ENCODE assay signal across 8 mouse cellular contexts in the genomic region with DNA sequence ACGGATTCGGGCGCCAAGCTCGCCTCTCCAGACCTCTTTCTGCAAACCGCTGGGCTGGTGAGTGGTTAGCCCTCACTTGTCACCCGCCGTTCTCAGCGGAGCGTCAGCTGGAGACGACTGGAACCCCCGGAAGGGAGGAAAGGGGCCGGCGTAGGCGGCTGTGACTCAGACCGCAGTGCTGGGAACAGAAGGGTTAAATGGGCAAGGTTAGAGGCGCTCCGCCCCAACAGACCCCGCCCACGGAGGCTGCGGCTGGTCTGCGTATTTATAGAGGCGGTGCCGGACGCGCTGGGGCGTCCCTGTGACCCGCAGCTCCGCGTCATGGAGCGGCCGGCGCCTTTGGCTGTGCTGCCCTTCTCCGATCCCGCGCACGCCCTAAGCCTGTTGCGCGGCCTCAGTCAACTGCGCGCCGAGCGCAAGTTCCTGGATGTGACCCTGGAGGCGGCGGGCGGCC. TPM values are rescaled to one million over a fixed set of nuclear protein-coding genes. Genes with fewer than 3 reads are reported as not detected.
A peak's percentile ranks its signal among the peaks of the same experiment; 100 is the strongest.
DNase-seq lines count a peak whose midpoint lies in the region; ATAC-seq and TF ChIP-seq lines count a peak whose summit lies in the region.

A gene (plus strand): TSS at position 182 of the 454 bp plus-strand sequence.

- H3K36me3 ChIP-seq in heart, embryonic 11.5 days (ENCODE audit: control insufficient read depth, insufficient read depth, low read length) = peaks cover 5% of the 10 kb centered on the region
- peaks cover 8% of the 10 kb centered on the region; the same call in 1 of the 2 replicates for H3K36me3 ChIP-seq in kidney, postnatal 0 days (ENCODE audit: insufficient read depth, low read length)
- peaks cover 9% of the 10 kb centered on the region; the same call in 1 of the 2 replicates for H3K36me3 ChIP-seq in liver, embryonic 11.5 days (ENCODE audit: control insufficient read depth, insufficient read depth, low read length)
- H3K36me3 ChIP-seq in stomach, embryonic 14.5 days (ENCODE audit: control insufficient read depth, insufficient read depth, low read length) = peaks cover 6% of the 10 kb centered on the region; the same call in 1 of the 2 replicates

- under 1% methylated on average over 45 of the region's 45 CpGs for WGBS in heart, embryonic 11.5 days (ENCODE audit: insufficient replicate concordance)
- WGBS in kidney, postnatal 0 days = under 1% methylated on average over 29 of the region's 45 CpGs
- under 1% methylated on average over 45 of the region's 45 CpGs for WGBS in liver, embryonic 11.5 days
- WGBS in stomach, embryonic 14.5 days = under 1% methylated on average over 45 of the region's 45 CpGs

- peak; percentile 80 for ATAC-seq in erythroblast, adult 5-6 weeks (replicated peaks; ENCODE audit: low FRiP score, poor library complexity, severe bottlenecking)
- peak; percentile 82 for ATAC-seq in heart, embryonic 11.5 days (replicated peaks; ENCODE audit: insufficient number of reproducible peaks, low FRiP score, low TSS enrichment)
- peak; percentile 86 for ATAC-seq in kidney, postnatal 0 days (replicated peaks; ENCODE audit: low FRiP score, low read depth)
- peak; percentile 88 for ATAC-seq in liver, embryonic 11.5 days (replicated peaks; ENCODE audit: low FRiP score)
- ATAC-seq in stomach, embryonic 14.5 days (ENCODE audit: insufficient number of reproducible peaks, insufficient read depth, low FRiP score, low read depth) = peak; percentile 90

- H3K27me3 ChIP-seq in heart, embryonic 11.5 days (ENCODE audit: control insufficient read depth, insufficient read depth, low read length) = no peaks in the 10 kb centered on the region
- H3K27me3 ChIP-seq in kidney, postnatal 0 days (ENCODE audit: insufficient read depth, low read length) = no peaks in the 10 kb centered on the region
- H3K27me3 ChIP-seq in liver, embryonic 11.5 days (replicated peaks; ENCODE audit: control insufficient read depth, insufficient read depth, low read length) = peaks cover 4% of the 10 kb centered on the region
- H3K27me3 ChIP-seq in stomach, embryonic 14.5 days (ENCODE audit: control insufficient read depth, insufficient read depth, low read length) = no peaks in the 10 kb centered on the region

- TF ChIP-seq CTCF in kidney, postnatal 0 days (IDR thresholded peaks at IDR 0.05; ENCODE audit: low read depth) = no peak

- H3K27ac ChIP-seq in heart, embryonic 11.5 days (ENCODE audit: low read depth, low read length) = peak within 1 kb of the TSS; percentile 96
- peak within 1 kb of the TSS; percentile 93 for H3K27ac ChIP-seq in kidney, postnatal 0 days
- H3K27ac ChIP-seq in liver, embryonic 11.5 days (ENCODE audit: low read depth, low read length) = peak within 1 kb of the TSS; percentile 80
- peak within 1 kb of the TSS; percentile 88 for H3K27ac ChIP-seq in stomach, embryonic 14.5 days (ENCODE audit: low read length)

- H3K4me3 ChIP-seq in heart, embryonic 11.5 days (ENCODE audit: low read depth, low read length) = peak within 1 kb of the TSS; percentile 91
- H3K4me3 ChIP-seq in kidney, postnatal 0 days (replicated peaks; ENCODE audit: low read depth, low read length) = peak within 1 kb of the TSS; percentile 67
- H3K4me3 ChIP-seq in liver, embryonic 11.5 days (ENCODE audit: low read depth, low read length) = peak within 1 kb of the TSS; percentile 82
- peak within 1 kb of the TSS; percentile 68 for H3K4me3 ChIP-seq in stomach, embryonic 14.5 days (ENCODE audit: low read depth, low read length)

- no peaks in the 10 kb centered on the region for H3K9me3 ChIP-seq in heart, embryonic 11.5 days (replicated peaks; ENCODE audit: control insufficient read depth, low read length)
- no peaks in the 10 kb centered on the region for H3K9me3 ChIP-seq in kidney, postnatal 0 days (replicated peaks; ENCODE audit: low read length)
- no peaks in the 10 kb centered on the region for H3K9me3 ChIP-seq in liver, embryonic 11.5 days (ENCODE audit: control insufficient read depth, low read length)
- no peaks in the 10 kb centered on the region for H3K9me3 ChIP-seq in stomach, embryonic 14.5 days (ENCODE audit: control insufficient read depth, low read depth, low read length)

- peaks cover 48% of the 10 kb centered on the region for H3K4me1 ChIP-seq in heart, embryonic 11.5 days (ENCODE audit: control insufficient read depth, insufficient read depth, low read length)
- H3K4me1 ChIP-seq in kidney, postnatal 0 days (replicated peaks; ENCODE audit: insufficient read depth, low read length) = peaks cover 29% of the 10 kb centered on the region
- peaks cover 28% of the 10 kb centered on the region for H3K4me1 ChIP-seq in liver, embryonic 11.5 days (replicated peaks; ENCODE audit: control insufficient read depth, insufficient read depth, low read length)
- peaks cover 34% of the 10 kb centered on the region for H3K4me1 ChIP-seq in stomach, embryonic 14.5 days (ENCODE audit: control insufficient read depth, insufficient read depth, low read length)

- DNase-seq in B cell, adult 2 months = peak; percentile 94 to 95
- peak; percentile 97 for DNase-seq in brain, adult 2 months (ENCODE audit: low read depth, low spot score)
- DNase-seq in kidney, postnatal 0 days (ENCODE audit: low spot score) = peak; percentile 97
- DNase-seq in liver, embryonic 11.5 days (ENCODE audit: low spot score) = peak; percentile 95
- peak; percentile 96 for DNase-seq in naive thymus-derived CD4-positive, alpha-beta T cell, adult 2 months (ENCODE audit: low read depth)

- peak within 1 kb of the TSS; percentile 99 for H3K4me2 ChIP-seq in heart, embryonic 11.5 days
- peak within 1 kb of the TSS; percentile 100 for H3K4me2 ChIP-seq in kidney, postnatal 0 days (ENCODE audit: low read length)
- H3K4me2 ChIP-seq in liver, embryonic 11.5 days = peak within 1 kb of the TSS; percentile 100
- H3K4me2 ChIP-seq in stomach, embryonic 14.5 days (replicated peaks; ENCODE audit: low read depth, low read length) = peak within 1 kb of the TSS; percentile 100

- peak within 1 kb of the TSS; percentile 94 for H3K9ac ChIP-seq in heart, embryonic 11.5 days (ENCODE audit: low read depth, low read length)
- H3K9ac ChIP-seq in kidney, postnatal 0 days (ENCODE audit: low read depth, low read length) = peak within 1 kb of the TSS; percentile 64
- peak within 1 kb of the TSS; percentile 84 for H3K9ac ChIP-seq in liver, embryonic 11.5 days (ENCODE audit: low read depth, low read length)
- peak within 1 kb of the TSS; percentile 62 for H3K9ac ChIP-seq in stomach, embryonic 14.5 days (replicated peaks; ENCODE audit: low read depth, low read length)

RNA-seq across cellular contexts. Expression of the gene that starts here (rescaled TPM):
- total RNA-seq in erythroblast, adult 5-6 weeks (2015; ENCODE audit: low replicate concordance) = 0.77 and 2.3 TPM in 2 replicates
- 2.7 and 4.2 TPM in 2 replicates for total RNA-seq in erythroblast, adult 5-6 weeks (2017; ENCODE audit: low replicate concordance)
- 11.4 and 17.8 TPM in 2 replicates for polyA plus RNA-seq in heart, embryonic 11.5 days (2014; fragmentation: Nextera tagmentation; extraction: Ambion mirVana)
- polyA plus RNA-seq in kidney, postnatal 0 days (2015; fragmentation: Nextera tagmentation; extraction: Ambion mirVana) = 10.7 and 11.2 TPM in 2 replicates
- 9.1 and 9.4 TPM in 2 replicates for polyA plus RNA-seq in liver, embryonic 11.5 days (2014; fragmentation: Nextera tagmentation; extraction: Ambion mirVana)
- 5.8 and 7.3 TPM in 2 replicates for polyA plus RNA-seq in stomach, embryonic 14.5 days (2014; fragmentation: Nextera tagmentation; extraction: Ambion mirVana)

Comparison
In these comparisons a context has a peak if more than half of its experiments do, and no peak if none do; other contexts are left out.
1. Peak in every context shown above with its lines: DNase-seq, ATAC-seq, H3K4me3 ChIP-seq and H3K27ac ChIP-seq.